Mouse (Mus musculus) kidney, postnatal 0 days (tissue): ENCODE results near the gene Cir1. TPM values are rescaled to one million over a fixed set of nuclear protein-coding genes. Genes with fewer than 3 reads are reported as not detected.

Experiments
- ATAC-seq: fragments of 200-750 bp; cut with Nextera tagmentation; replicated peaks from 2 replicates; pipeline ENCODE4 v1.8.0; 2017; ENCODE audit warnings: low read depth, moderate number of reproducible peaks, moderate TSS enrichment, moderate library complexity; ENCODE audit not compliant: low FRiP score
- DNase-seq: peaks from one replicate; pipeline ENCODE4 v3.0.0-alpha.2; 2016; ENCODE audit warnings: low spot score
- H3K27ac ChIP-seq: fragments of 300-500 bp; sonication (generic); 2 replicates; pipeline ENCODE4 v1.5.1; 2014; ENCODE audit warnings: mild to moderate bottlenecking
- H3K27me3 ChIP-seq: fragments of 300-500 bp; sonication (generic); 2 replicates; pipeline ENCODE4 v1.6.1; 2014; ENCODE audit warnings: low read length, mixed read lengths; ENCODE audit not compliant: insufficient read depth
- H3K36me3 ChIP-seq: fragments of 300-500 bp; sonication (generic); 2 replicates; pipeline ENCODE4 v1.6.1; 2014; ENCODE audit warnings: low read length, mixed read lengths; ENCODE audit not compliant: insufficient read depth
- H3K4me1 ChIP-seq: fragments of 300-500 bp; sonication (generic); replicated peaks from 2 replicates; pipeline ENCODE4 v1.6.1; 2014; ENCODE audit warnings: antibody characterized with exemption, low read length, mixed read lengths; ENCODE audit not compliant: insufficient read depth
- H3K4me2 ChIP-seq: fragments of 300-500 bp; sonication (generic); 2 replicates; pipeline ENCODE4 v1.6.1; 2014; ENCODE audit warnings: mild to moderate bottlenecking, low read length, moderate library complexity, mixed read lengths
- H3K4me3 ChIP-seq: fragments of 300-500 bp; sonication (generic); replicated peaks from 2 replicates; pipeline ENCODE4 v1.5.1; 2014; ENCODE audit warnings: low read depth, low read length
- H3K9ac ChIP-seq: fragments of 300-500 bp; sonication (generic); 2 replicates; pipeline ENCODE4 v1.6.1; 2014; ENCODE audit warnings: low read depth, low read length
- H3K9me3 ChIP-seq: fragments of 300-500 bp; sonication (generic); replicated peaks from 2 replicates; pipeline ENCODE4 v1.6.1; 2016; ENCODE audit warnings: low read length, inconsistent platforms, mixed read lengths
- CTCF ChIP-seq: IDR thresholded peaks from 2 replicates; pipeline ENCODE4 v1.5.1; 2016; ENCODE audit warnings: antibody characterized with exemption, low read depth, mild to moderate bottlenecking, moderate library complexity
- WGBS: fragments of 180-500 bp; shearing (Covaris S2); extraction: QIAGEN DNeasy Blood & Tissue Kit; methylation state at CpG from one replicate; pipeline ENCODE4 v1.1.7; 2014; 5-methylcytosine and 5-hydroxymethylcytosine counted together
- polyA plus RNA-seq: library from polyadenylated mRNA; unstranded; fragments of >200 nt; fragmentation: Nextera tagmentation; extraction: Ambion mirVana; gene quantifications from 2 replicates; pipeline ENCODE4 v1.2.1, GENCODE M21; 2015

The Cir1 gene
- polyA plus RNA-seq, 1 experiment from 2014 or later: 33.8 TPM

- no peak overlapping the region for H3K27ac ChIP-seq
- no peak overlapping the region for H3K4me3 ChIP-seq
- no peaks in the 10 kb centered on the region for H3K36me3 ChIP-seq
- H3K4me2 ChIP-seq: no peak overlapping the region
- 84% methylated on average over 3 of the region's 3 CpGs for WGBS
- no peak overlapping the region for H3K9ac ChIP-seq
- H3K27me3 ChIP-seq: no peaks in the 10 kb centered on the region
- H3K9me3 ChIP-seq: no peaks in the 10 kb centered on the region
- no peaks in the 10 kb centered on the region for H3K4me1 ChIP-seq
- DNase-seq: peak; percentile 10
- TF ChIP-seq CTCF: no peak
- no peak for ATAC-seq
Observed at GRCm38 (mm10) chr2:73335949-73336348, 23.4 kb upstream of the Cir1 start.

- no peaks in the 10 kb centered on the region for H3K27me3 ChIP-seq
- no peak for TF ChIP-seq CTCF
- H3K4me3 ChIP-seq: no peak overlapping the region
- H3K36me3 ChIP-seq: no peaks in the 10 kb centered on the region
- no peak overlapping the region for H3K4me2 ChIP-seq
- no peak overlapping the region for H3K27ac ChIP-seq
- H3K9ac ChIP-seq: no peak overlapping the region
- ATAC-seq (no peak), DNase-seq (no peak)
- no peaks in the 10 kb centered on the region for H3K9me3 ChIP-seq
- 72% methylated on average over 5 of the region's 5 CpGs for WGBS
- H3K4me1 ChIP-seq: no peaks in the 10 kb centered on the region
Observed at GRCm38 (mm10) chr2:73325871-73326270, 13.4 kb upstream of the Cir1 start.

GRCm38 (mm10) chr2:73322991-73323390 is 10.5 kb upstream of the Cir1 start:
- DNase-seq (no peak), ATAC-seq (no peak)
- Histone ChIP-seq H3K9me3 (no peaks in the 10 kb centered on the region), H3K4me1 (no peaks in the 10 kb centered on the region), H3K9ac (no peak overlapping the region), H3K27ac (no peak overlapping the region), H3K4me3 (no peak overlapping the region), H3K27me3 (no peaks in the 10 kb centered on the region), H3K4me2 (no peak overlapping the region), H3K36me3 (0 out of 2 replicates have a peak, but pooled peaks cover 2% of the 10 kb centered on the region)
- 77% methylated on average over 12 of the region's 12 CpGs for WGBS
- TF ChIP-seq CTCF: no peak

- Histone ChIP-seq H3K27ac (no peak overlapping the region), H3K4me1 (no peaks in the 10 kb centered on the region), H3K27me3 (no peaks in the 10 kb centered on the region), H3K4me2 (no peak overlapping the region), H3K9ac (no peak overlapping the region), H3K36me3 (0 out of 2 replicates have a peak, but pooled peaks cover 2% of the 10 kb centered on the region), H3K4me3 (no peak overlapping the region), H3K9me3 (no peaks in the 10 kb centered on the region)
- DNase-seq (no peak), ATAC-seq (no peak)
- 83% methylated on average over 5 of the region's 5 CpGs for WGBS
- TF ChIP-seq CTCF: no peak
Observed at GRCm38 (mm10) chr2:73319218-73319617, 6.7 kb upstream of the Cir1 start.

- H3K4me1 ChIP-seq: 0 out of 2 replicates have a peak, but pooled peaks cover 3% of the 10 kb centered on the region
- WGBS: 81% methylated on average over 9 of the region's 9 CpGs
- TF ChIP-seq CTCF: no peak
- no peak overlapping the region for H3K4me2 ChIP-seq
- H3K4me3 ChIP-seq: no peak overlapping the region
- H3K9ac ChIP-seq: no peak overlapping the region
- no peak overlapping the region for H3K27ac ChIP-seq
- H3K36me3 ChIP-seq: 0 out of 2 replicates have a peak, but pooled peaks cover 2% of the 10 kb centered on the region
- H3K9me3 ChIP-seq: no peaks in the 10 kb centered on the region
- DNase-seq: no peak
- ATAC-seq: no peak
- H3K27me3 ChIP-seq: no peaks in the 10 kb centered on the region
Observed at GRCm38 (mm10) chr2:73317426-73317825, 4.9 kb upstream of the Cir1 start.

GRCm38 (mm10) chr2:73314311-73314710 is 1.8 kb upstream of the Cir1 start:
- Histone ChIP-seq H3K9me3 (no peaks in the 10 kb centered on the region), H3K4me1 (0 out of 2 replicates have a peak, but pooled peaks cover 3% of the 10 kb centered on the region), H3K4me3 (no peak overlapping the region), H3K36me3 (0 out of 2 replicates have a peak, but pooled peaks cover 2% of the 10 kb centered on the region), H3K27ac (no peak overlapping the region), H3K4me2 (no peak overlapping the region), H3K27me3 (no peaks in the 10 kb centered on the region), H3K9ac (no peak overlapping the region)
- WGBS: 95% methylated on average over 3 of the region's 3 CpGs
- TF ChIP-seq CTCF: no peak
- ATAC-seq: no peak
- no peak for DNase-seq

- Histone ChIP-seq H3K9me3 (no peaks in the 10 kb centered on the region), H3K4me3 (peak overlapping the region; percentile 77), H3K4me2 (peak overlapping the region; percentile 52), H3K36me3 (0 out of 2 replicates have a peak, but pooled peaks cover 6% of the 10 kb centered on the region), H3K4me1 (0 out of 2 replicates have a peak, but pooled peaks cover 3% of the 10 kb centered on the region), H3K27ac (peak overlapping the region; percentile 79), H3K9ac (peak overlapping the region; percentile 61; the same call in 1 of the 2 replicates), H3K27me3 (no peaks in the 10 kb centered on the region)
- DNase-seq: peak; percentile 53
- no peak for TF ChIP-seq CTCF
- 33% methylated on average over 14 of the region's 14 CpGs for WGBS
- ATAC-seq: peak; percentile 25; the same call in 1 of the 2 replicates
Observed at GRCm38 (mm10) chr2:73313117-73313501, 608 bp upstream of the Cir1 start.
